Mouse (Mus musculus): ENCODE data around the gene Lrp2. TPM values are rescaled to one million over a fixed set of nuclear protein-coding genes. Genes with fewer than 3 reads are reported as not detected.

Lrp2 gene
- total RNA-seq, 4 experiments from 2014 or later = 0.15 to 0.42 (median 0.24) TPM

DNA sequence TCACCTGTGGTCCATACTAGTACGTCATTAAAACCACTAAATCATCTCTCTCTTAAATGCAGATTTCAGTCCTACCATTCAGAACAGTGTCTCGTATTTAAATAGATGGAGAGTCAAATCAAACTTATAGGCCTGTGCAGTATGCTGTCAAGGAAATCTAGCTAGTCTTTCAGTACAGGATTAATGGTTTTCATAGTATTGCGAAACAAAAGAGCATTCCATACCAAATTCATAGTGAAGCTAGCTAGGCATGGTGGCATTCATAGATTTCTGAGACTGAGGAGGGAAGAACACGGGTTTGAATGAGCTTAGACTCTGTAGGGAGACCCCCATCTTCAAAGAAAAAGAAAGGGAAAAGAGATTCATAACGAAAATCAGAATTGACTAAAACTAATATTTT is 74.1 kb downstream of the Lrp2 start:
- DNase-seq = no peak

DNA sequence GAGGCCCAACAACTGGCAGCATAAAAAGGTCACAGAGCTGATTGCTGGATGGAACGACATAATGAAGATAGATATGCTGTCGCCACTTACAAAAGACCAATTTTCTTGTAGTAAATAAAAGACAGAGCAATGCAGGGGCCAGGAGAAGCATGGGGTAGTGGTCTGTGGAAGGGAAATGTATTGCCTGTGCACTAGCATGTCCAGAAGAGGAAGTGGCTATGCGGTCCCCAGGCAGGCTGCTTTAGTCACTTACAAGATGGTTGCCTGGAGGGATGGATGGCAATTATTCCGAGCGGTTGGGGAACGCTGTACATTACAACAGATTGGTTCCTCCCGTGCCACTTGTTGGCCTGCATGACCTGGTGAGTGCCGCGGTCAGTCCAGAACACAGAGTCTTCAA is 85.5 kb downstream of the Lrp2 start:
- no peak for DNase-seq

DNA sequence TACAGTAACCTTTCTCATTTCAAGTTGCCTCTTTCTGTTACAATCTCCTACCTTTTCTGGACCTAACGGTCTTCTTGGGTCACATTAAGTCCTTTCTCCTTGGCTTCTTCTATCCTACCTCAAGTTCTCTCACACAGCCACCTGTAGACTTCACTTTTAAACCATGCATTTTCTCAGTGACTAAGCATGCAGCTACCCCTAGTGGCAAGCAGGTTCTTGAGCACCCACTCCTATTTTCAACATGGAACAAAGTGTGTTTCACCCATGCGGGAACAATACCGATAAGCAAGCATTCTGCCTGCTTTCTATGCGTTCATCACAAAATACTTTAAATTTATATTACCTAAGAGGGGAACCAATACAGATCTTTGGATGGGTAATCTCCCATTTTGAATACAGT is 92.7 kb downstream of the Lrp2 start:
- no peak for DNase-seq

DNA sequence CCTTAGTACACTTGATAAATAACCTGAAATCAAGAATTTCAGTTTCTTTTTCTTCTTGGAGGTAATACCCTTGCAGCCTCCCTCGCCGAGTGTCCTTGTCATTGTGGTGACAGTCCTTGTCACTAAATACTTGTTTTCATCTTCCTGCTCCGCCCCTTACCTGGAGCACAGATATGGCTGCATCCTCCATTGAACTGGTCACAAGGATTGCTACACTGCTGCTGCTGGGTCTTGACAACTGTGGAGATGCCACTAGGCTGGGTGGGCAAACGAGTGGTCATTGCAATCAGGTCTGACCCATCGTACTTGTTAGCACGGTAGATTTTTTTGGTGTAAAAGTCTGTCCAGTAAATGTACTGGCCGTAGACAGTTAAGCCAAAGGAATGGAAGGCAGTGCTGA is 104.9 kb downstream of the Lrp2 start:
- no peak for DNase-seq

DNA sequence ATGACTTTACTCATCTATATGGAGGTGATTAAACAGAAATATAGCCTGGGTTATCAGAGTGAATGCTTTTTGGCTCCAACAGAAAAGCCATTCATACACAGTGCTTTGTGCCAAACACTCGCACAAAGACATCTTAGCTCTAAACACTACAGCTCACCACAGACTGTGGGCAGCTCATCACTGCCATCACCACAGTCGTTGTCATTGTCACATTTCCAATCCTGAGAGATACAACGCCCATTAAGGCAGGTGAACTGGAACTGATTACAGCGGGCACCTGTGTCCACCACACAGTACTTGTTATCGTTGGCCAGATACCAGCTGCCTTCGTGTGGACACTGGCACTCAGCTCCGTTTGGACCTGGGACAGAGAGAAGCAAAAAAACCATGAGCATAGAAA is 106.0 kb downstream of the Lrp2 start:
- no peak for DNase-seq

DNA sequence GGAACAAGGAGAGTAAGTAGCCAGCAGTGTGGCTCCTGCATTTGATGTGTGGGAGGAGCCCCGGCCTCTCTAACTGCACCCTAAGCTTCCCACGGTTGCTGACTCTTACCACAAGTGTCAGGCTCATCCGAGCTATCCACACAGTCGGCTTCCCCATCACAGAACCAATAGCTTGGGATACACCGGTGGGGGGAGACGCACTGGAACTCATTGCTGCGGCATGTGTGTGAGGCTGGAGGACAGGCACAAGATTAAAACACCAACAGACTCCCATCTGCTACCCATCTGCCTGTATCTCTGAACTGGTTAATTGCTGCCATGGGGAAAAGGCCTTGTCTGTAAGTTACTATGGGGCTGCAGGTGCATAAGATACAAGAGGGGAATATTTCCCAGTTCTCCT is 109.0 kb downstream of the Lrp2 start:
- no peak for DNase-seq

DNA sequence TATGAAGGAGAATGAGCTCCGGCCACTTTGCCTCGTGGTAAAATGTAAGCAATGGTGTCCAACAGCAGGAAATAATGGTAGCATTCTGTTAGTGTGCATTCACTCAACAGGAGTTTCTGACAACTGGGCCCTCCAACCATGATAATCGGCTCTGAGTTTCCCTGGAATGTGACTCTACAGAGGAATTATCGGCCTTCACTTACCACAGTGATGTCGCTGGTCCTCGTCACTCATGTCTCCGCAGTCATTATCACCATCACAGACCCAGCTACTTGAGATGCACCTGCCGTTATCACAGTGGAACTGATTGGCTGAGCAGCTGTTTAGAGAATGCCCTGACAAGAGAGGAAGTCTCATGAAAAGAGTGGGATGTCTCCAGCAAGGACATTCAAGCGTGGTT is 110.7 kb downstream of the Lrp2 start:
- no peak for DNase-seq

DNA sequence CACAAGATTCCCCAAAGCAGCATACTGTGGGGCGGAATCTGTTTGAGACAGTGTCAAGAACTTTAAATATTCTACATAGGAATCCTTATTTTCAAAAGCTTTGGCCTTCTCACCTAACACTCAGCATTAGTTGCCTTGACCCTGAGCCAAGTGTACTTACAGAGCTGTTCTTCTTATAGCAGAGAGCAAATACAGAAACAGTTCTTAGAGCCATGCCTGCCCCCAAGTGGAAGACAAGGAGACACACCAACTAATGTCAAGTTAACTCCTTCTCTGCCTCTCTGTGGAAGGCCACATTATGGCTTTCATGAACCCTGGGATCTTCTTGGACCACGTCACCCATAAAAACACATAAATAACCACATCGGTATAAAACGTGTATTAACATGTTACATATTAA is 114.0 kb downstream of the Lrp2 start:
- DNase-seq = no peak

DNA sequence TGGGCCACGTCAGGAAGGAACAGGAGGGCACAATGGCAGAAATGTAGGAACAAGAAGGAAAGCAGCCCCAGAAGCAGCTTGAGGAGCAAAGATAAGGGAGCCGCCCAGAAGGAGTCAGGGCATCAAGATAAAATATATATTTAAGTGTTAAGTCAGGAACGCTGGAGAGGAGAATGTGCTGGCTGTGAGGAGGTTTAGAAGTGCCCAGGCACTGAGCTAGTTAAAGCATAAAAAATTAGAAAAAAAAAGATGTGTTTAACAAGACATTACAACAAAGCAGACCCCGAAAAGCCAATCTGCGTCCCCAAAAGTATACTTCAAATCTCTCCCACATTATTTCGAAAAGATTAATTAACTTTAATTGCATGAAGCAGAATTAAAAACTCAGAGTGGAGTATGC is 122.3 kb downstream of the Lrp2 start:
- DNase-seq = no peak

DNA sequence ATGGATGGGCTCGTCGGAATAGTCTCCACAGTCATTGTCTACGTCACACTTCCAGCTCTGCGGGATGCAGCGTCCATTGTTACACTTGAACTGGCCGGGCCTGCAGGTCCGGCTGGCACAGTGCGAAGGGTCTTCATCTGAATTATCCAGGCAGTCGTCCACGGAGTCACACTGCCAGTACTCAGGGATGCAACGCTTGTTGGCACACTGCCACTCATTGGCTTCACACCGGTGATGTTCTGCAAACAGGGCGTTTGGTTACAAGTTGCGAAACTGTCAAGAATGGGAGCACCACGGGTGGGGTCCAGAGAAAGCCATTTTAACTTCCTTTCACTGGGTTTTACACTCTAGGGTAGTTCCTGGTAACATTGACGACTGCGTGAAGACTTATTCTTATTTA is 126.4 kb downstream of the Lrp2 start:
- DNase-seq = no peak

DNA sequence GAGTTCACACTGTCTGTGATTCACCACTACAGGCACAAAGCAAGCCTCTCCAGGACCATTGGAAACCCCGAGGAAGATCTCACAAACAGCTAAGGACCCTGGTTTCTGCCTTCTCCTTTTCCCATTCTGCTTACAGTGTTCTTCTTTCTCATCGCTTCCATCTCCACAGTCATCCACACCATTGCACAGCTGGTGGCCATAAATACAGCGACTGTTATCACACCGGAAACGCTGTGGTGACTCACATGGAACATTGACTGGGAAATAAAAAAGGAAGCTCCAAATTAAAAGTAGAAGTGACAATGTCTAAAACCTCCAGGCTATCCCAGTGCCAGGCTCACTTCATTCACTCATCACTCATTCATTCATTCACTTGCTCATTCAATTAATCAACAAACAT is 134.7 kb downstream of the Lrp2 start:
- no peak for DNase-seq

DNA sequence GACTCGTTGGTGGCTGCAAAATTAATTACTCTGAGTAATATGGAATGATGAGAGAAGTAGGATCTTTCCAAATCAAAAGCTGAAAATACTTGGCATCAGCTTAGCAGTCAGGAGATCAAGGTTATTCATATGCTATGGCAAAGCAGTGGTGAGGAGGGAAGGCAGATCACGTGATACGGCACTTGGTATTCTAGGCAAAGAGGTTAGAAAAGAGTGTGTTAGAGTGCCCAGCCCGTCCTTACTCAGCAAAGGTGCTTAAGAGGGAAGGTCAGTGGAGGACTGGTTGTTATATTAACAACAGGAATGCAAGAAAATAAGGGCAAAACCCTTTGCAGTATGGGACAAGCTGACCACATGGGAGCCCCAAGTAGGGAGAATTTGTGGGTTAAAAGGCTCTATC is 137.3 kb downstream of the Lrp2 start:
- DNase-seq = no peak

DNA sequence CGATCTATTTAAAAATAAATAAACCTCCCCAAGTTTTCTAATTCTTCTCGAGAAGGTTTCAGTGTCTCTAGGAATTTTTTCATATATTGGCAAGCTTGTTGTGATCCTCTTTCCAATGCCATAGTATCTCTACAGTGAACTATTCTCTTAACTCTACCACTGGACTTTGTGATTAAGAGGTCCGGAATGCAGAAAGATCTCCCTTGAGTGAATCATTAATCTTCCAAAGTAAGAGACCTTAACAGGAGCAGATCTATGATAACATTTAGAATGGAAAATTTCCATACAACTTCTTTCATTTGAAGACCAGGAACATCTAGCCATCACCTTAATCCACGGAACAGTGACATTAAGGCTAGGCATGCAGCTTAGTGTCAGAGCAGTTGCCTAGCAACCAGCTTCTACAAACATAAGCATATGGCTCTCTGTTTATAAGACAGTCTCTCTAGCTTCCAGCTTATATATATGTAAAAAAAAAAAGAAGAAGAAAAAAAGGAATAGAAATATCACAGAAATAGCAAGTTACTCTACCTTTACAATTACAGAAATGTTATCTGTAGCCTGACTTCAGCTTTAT is 139.9 kb downstream of the Lrp2 start:
- DNase-seq = no peak

DNA sequence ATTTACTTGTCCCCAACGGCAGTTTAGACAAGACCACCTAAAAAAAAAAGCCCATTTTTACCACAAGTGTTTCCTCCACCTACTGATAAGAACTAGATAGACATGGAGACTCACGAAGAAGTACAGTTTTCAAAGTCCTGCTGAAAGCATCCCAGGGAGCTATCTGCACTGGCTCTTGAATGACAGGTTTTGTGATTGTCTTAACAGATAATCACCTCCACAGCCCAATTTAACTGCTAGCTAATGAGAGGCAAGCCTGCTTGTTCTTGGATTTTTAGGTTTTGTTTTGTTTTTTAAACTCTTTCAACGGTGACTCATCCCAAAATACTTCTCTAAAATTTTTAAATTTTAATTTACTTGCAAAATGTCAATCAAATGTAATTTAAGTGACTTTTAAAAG is 144.2 kb downstream of the Lrp2 start:
- DNase-seq = no peak

DNA sequence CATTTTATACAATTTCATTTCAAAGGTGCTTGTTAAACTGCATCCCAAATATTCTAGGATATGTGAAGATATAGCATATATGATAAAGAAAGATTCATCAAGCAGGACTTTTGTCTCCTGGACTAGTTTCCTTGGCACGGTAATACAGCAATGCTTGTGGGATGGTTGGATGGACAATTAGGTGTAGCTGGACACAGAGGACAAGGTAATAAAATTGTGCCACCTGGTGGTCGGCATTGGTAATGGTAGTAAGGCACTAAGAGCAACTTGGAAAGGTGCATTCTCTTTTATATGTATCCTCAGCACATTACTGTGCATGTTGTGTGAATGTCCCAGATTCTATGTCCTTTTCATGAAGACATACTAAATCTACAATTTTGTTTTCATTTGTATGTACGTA is 157.7 kb downstream of the Lrp2 start:
- DNase-seq = peak; percentile 9

DNA sequence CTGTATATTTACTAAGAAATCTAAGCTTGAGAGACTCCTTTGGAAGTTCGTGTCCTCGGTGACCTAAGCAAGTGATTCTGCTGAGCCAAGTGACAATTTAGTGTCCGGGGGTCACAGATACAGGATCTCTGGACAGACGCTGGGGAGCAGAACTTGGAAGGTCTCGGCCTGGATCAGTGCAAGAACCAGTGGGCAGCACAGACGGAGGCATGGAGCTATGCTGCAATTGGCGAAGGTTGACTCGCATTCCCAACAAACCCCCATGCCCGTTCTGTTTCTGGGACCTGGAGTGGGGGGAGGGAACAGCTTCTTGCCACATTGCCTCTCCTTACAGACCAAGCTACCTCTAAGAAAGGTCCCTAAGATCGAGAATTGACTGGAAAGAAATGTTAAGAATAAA is 158.7 kb downstream of the Lrp2 start:
- DNase-seq = no peak

DNA sequence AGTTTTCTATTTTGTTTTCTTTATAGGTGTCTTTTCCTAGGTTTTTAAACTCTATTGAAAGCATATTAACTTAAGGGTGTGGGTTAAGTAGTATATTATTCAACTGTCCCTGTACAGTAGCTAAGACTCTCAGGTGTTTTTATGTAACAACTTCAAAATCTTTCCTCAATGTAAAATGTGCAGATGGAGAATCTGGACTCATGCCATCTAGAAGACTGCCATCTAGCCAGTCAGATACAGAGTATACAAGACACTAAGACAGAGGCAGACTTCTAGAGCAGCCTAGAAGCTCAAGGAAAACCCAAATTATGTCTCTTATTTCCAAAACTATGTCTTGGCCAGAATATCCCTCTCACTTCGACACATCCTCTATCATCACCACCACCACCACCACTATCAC is 159.8 kb downstream of the Lrp2 start:
- DNase-seq = no peak

DNA sequence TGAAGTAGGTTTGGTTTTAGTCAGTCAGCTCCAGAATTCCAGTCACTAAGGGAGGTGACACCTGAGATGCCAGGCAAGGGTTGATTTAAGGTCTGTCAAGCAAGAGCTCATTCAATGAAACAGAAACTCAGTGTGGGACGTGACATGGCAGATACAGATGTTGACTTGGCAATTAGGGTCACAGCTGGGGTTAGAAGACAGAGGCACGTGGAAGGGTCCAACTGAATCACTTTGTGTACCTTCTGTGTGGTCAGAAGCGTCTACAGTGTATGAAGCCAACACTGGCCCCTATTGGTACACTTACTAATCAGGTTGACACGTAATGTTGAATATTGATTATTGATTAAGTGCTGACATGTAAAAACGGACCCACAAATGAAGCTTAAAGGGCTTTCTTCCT is 161.0 kb downstream of the Lrp2 start:
- DNase-seq = no peak

DNA sequence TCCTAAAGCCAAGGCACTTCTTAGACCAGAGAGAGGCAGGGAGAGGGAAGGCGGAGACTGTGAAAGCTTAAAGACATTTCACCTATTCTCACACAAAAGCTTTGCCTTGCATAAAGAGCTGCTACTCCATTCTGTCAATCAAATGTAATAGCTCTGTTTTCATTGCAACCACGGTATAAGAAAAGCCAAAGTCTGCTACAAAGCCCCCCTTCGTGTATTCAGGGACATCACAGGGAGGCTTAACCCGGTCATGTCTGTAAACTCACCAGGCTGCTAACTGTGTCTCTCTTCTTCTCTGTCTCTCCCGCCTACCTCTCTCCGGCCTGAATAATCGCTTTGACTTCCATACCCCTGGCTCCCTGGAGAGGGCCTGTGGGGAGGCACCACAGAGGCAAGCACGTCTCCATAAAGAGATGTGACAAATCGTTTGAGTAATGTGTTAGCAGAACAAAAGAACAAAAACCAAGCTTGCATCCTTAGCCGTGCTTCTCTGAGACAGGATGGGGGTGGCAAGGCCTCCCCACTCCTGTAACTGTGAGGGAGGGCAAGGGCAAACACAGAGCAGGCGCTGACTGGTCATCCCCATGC is 167.5 kb downstream of the Lrp2 start:
- no peak for DNase-seq

DNA sequence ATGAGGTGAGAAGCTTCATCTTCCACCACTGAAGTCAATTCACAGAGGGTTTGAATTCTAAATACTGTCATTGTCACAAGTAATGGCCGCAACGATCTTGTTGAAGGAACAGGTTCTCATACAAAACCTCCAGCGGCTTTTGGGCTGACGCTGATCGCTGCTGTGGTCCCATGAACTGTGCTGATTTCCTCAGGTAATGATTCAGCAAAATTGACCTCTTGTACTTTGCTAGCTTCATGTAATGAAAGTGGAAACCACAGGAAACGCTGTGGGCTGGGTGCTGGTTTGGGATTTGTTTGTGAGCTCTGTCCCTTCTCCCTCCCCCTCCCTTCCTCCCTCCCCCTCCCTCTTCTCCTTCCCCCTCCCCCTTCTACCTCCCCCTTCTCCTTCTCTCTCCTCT is 170.8 kb downstream of the Lrp2 start:
- no peak for DNase-seq

DNA sequence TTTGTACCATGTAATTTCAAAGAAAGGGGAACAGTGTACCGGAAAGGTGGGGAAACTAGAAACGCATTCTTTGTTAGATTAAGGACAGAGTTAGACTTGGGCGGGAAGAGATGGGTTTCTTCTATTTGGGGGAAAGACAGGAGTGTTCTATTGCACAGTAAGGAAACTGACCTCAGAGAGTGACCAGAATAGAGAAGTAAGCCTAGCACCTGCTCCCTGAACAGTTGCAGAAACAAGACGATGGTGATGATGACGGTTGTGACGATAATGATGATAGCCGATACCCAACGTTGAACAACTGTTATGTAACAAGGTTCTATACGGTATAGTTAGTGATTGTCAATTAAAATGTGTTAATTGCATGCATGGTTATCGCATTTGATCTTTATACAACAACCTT is 171.3 kb downstream of the Lrp2 start:
- DNase-seq = no peak

DNA sequence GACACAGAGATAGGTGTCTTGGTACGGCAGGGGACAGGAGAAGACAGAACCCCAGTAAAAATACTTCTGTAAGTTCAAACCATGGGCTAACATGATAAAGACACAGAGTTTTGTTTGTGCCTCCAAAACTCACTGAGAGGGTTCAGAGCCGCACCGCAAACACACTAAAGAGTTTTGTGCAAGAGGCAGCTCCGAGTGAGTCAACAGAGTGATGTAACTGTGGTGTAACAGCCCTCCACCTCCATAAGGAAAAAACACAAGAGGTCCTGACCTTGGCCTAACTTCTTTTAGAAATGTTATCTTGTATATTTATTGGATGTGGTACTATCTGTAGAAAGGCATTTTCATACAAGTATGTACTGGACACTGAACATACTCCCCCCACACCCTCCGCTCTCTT is 180.2 kb downstream of the Lrp2 start:
- DNase-seq = peak; percentile 4

DNA sequence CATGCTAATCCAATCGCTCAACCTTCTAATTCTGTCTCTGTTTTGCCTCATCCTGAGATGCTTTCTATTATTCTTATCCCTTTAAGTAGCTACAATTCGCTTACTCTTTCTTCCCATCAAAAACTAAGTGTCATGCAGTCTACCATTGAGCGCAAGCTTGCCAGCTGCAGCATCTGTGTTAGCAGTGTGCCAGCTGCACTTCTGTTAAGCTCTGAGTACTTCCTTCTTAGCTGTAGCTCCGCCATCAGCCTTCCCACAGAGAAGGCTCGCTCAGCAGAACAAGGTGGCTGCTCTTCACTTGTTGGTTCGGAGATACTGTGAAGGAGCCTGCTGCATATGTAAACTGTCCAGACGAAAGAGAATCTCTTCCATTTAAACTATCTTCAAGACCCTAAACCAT is 183.6 kb downstream of the Lrp2 start:
- DNase-seq = no peak

DNA sequence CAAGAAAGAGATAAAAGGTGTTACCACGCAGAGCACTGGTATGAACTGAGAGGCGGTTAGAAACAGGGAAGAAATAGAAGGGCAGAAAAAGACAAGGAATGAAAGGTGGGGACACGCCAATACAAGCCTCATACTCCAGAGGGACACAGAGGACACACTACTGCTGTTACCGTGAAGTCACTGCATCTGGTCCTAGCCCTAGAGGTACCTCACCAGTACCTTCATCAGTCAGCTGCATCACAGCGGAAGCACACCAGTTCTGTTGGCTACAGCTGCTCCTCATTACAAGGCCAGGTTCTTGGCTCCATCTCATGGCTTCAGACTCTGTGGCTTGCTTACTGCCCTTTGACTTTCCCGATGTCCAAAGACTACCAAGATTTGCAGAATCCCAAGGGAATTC is 184.0 kb downstream of the Lrp2 start:
- no peak for DNase-seq

Data from adrenal gland, adult 8-10 months (tissue).